Mouse (Mus musculus) erythroblast, embryonic 14.5 days (primary cell): ENCODE results near the gene Slc25a31. TPM values are rescaled to one million over a fixed set of nuclear protein-coding genes. Genes with fewer than 3 reads are reported as not detected.

ENCODE experiments used
- H3K27me3 ChIP-seq: 2 replicates; pipeline ENCODE4 v1.6.1; 2012; ENCODE audit warnings: inconsistent platforms; ENCODE audit not compliant: control insufficient read depth
- H3K36me3 ChIP-seq: 2 replicates; pipeline ENCODE4 v1.6.1; 2012; ENCODE audit warnings: mild to moderate bottlenecking, inconsistent platforms; ENCODE audit not compliant: control insufficient read depth
- H3K4me1 ChIP-seq: 2 replicates; pipeline ENCODE4 v1.6.1; 2012; ENCODE audit warnings: inconsistent platforms; ENCODE audit not compliant: control insufficient read depth
- H3K4me3 ChIP-seq: replicated peaks from 2 replicates; pipeline ENCODE3; 2012; ENCODE audit warnings: moderate library complexity, mild to moderate bottlenecking, inconsistent platforms
- H3K9me3 ChIP-seq: 2 replicates; pipeline ENCODE4 v1.6.1; 2012; ENCODE audit warnings: low read length, inconsistent platforms, mixed read lengths; ENCODE audit not compliant: control insufficient read depth
- GATA1 ChIP-seq: IDR thresholded peaks from 2 replicates; pipeline ENCODE4 v1.6.1; 2012; ENCODE audit warnings: low read length, inconsistent platforms, mixed read lengths
- TAL1 ChIP-seq: IDR thresholded peaks from 3 replicates; pipeline ENCODE4 v1.6.1; 2012; ENCODE audit warnings: low read length, inconsistent platforms, mixed read lengths
- polyA plus RNA-seq: library from polyadenylated mRNA; stranded (reverse); fragments of >175 nt; gene quantifications from 2 replicates; pipeline ENCODE4 v1.2.3, GENCODE M21; 2012

Gene Slc25a31
- polyA plus RNA-seq, 1 experiment = not detected

GRCm38 (mm10) chr3:40682404-40682803 lies 26.3 kb upstream of the Slc25a31 start:
- Histone ChIP-seq H3K36me3 (no peaks in the 10 kb centered on the region), H3K27me3 (no peaks in the 10 kb centered on the region), H3K9me3 (no peaks in the 10 kb centered on the region), H3K4me3 (no peak overlapping the region), H3K4me1 (no peaks in the 10 kb centered on the region)
- TF ChIP-seq TAL1 (no peak), GATA1 (no peak)

- no peaks in the 10 kb centered on the region for H3K9me3 ChIP-seq
- no peak overlapping the region for H3K4me3 ChIP-seq
- H3K27me3 ChIP-seq = no peaks in the 10 kb centered on the region
Observed at GRCm38 (mm10) chr3:40683171-40683570, 25.5 kb upstream of the Slc25a31 start.

GRCm38 (mm10) chr3:40685855-40686515 lies 22.7 kb upstream of the Slc25a31 start:
- Histone ChIP-seq H3K4me1 (no peaks in the 10 kb centered on the region), H3K4me3 (no peak overlapping the region), H3K27me3 (no peaks in the 10 kb centered on the region), H3K9me3 (no peaks in the 10 kb centered on the region), H3K36me3 (no peaks in the 10 kb centered on the region)
- TF ChIP-seq GATA1 (no peak), TAL1 (no peak)

More at GRCm38 (mm10) chr3:40683171-40683570, 25.5 kb upstream of the Slc25a31 start:
- TF ChIP-seq TAL1 (no peak), GATA1 (no peak)
- Histone ChIP-seq H3K36me3 (no peaks in the 10 kb centered on the region), H3K4me1 (no peaks in the 10 kb centered on the region)

GRCm38 (mm10) chr3:40686836-40687235 lies 21.8 kb upstream of the Slc25a31 start:
- TF ChIP-seq GATA1 (no peak), TAL1 (no peak)
- H3K9me3 ChIP-seq = no peaks in the 10 kb centered on the region
- H3K36me3 ChIP-seq = no peaks in the 10 kb centered on the region
- no peak overlapping the region for H3K4me3 ChIP-seq
- no peaks in the 10 kb centered on the region for H3K27me3 ChIP-seq
- no peaks in the 10 kb centered on the region for H3K4me1 ChIP-seq

- TF ChIP-seq TAL1 (no peak), GATA1 (no peak)
- Histone ChIP-seq H3K27me3 (no peaks in the 10 kb centered on the region), H3K9me3 (no peaks in the 10 kb centered on the region), H3K4me3 (no peak overlapping the region), H3K4me1 (no peaks in the 10 kb centered on the region), H3K36me3 (no peaks in the 10 kb centered on the region)
Observed at GRCm38 (mm10) chr3:40687588-40687987, 21.1 kb upstream of the Slc25a31 start.

- no peak overlapping the region for H3K4me3 ChIP-seq
- TF ChIP-seq TAL1 (no peak), GATA1 (no peak)
Observed at GRCm38 (mm10) chr3:40691566-40691965, 17.1 kb upstream of the Slc25a31 start.

GRCm38 (mm10) chr3:40693435-40693834 lies 15.2 kb upstream of the Slc25a31 start:
- H3K27me3 ChIP-seq = no peaks in the 10 kb centered on the region
- H3K36me3 ChIP-seq = no peaks in the 10 kb centered on the region
- TF ChIP-seq GATA1 (no peak), TAL1 (no peak)
- H3K9me3 ChIP-seq = no peaks in the 10 kb centered on the region
- H3K4me1 ChIP-seq = peaks cover 4% of the 10 kb centered on the region; the same call in 1 of the 2 replicates
- no peak overlapping the region for H3K4me3 ChIP-seq

More at GRCm38 (mm10) chr3:40691566-40691965, 17.1 kb upstream of the Slc25a31 start:
- H3K9me3 ChIP-seq = no peaks in the 10 kb centered on the region
- H3K36me3 ChIP-seq = no peaks in the 10 kb centered on the region
- H3K4me1 ChIP-seq = peaks cover 4% of the 10 kb centered on the region; the same call in 1 of the 2 replicates
- no peaks in the 10 kb centered on the region for H3K27me3 ChIP-seq

GRCm38 (mm10) chr3:40693960-40694359 lies 14.7 kb upstream of the Slc25a31 start:
- no peak for TF ChIP-seq TAL1
- TF ChIP-seq GATA1 = no peak

GRCm38 (mm10) chr3:40694438-40694837 lies 14.2 kb upstream of the Slc25a31 start:
- TF ChIP-seq GATA1 (no peak), TAL1 (no peak)
- H3K4me3 ChIP-seq = no peak overlapping the region
- H3K27me3 ChIP-seq = no peaks in the 10 kb centered on the region
- no peaks in the 10 kb centered on the region for H3K36me3 ChIP-seq
- H3K9me3 ChIP-seq = no peaks in the 10 kb centered on the region
- peaks cover 4% of the 10 kb centered on the region; the same call in 1 of the 2 replicates for H3K4me1 ChIP-seq

More at GRCm38 (mm10) chr3:40693960-40694359, 14.7 kb upstream of the Slc25a31 start:
- no peaks in the 10 kb centered on the region for H3K9me3 ChIP-seq
- no peak overlapping the region for H3K4me3 ChIP-seq
- H3K4me1 ChIP-seq = peaks cover 4% of the 10 kb centered on the region; the same call in 1 of the 2 replicates
- no peaks in the 10 kb centered on the region for H3K36me3 ChIP-seq
- H3K27me3 ChIP-seq = no peaks in the 10 kb centered on the region
